ENCODE assay signal across 25 mouse cellular contexts in the genomic region with DNA sequence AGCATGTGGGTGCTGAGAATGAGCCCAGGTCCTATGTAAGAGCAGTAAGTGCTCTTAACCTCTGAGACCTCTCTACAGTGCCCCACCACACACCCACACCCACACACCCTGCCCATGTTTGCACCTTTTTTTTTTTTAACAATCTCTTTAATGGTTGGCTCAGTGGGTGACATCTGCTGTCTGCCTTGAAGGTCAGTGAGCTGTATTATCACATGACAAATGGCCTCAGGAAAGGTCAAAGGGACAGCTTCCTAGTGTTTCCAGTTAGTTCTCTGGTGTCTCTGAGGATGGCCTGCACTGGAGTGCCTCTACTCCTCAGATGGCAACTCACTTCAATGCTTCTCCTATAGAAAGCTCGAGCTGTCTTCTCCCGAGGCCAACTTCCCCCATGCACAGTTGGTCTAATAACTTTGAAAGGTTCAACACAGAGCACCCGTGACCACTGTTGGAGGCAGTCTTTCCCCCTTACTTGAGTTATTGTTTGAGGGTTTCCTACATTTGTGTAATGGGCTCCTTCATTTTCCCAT. TPM values are rescaled to one million over a fixed set of nuclear protein-coding genes. Genes with fewer than 3 reads are reported as not detected.
DNase-seq lines count a peak whose midpoint lies in the region; ATAC-seq and TF ChIP-seq lines count a peak whose summit lies in the region.
"Had no signal": no experiment of that assay in that cellular context is flagged by ENCODE, and none has a peak within 500 bp of the region (broad histone marks: within the 10 kb centered on the region; RNA-seq: fewer than 3 reads in every experiment).

No protein-coding gene starts in this region.

- H3K4me2 ChIP-seq in embryonic facial prominence, embryonic 13.5 days, result no peak overlapping the region
- H3K4me2 ChIP-seq in kidney, embryonic 16.5 days (replicated peaks; ENCODE audit: low read depth, low read length), result no peak overlapping the region
- H3K4me2 ChIP-seq: forebrain, embryonic 13.5 days; heart, embryonic 13.5 days; hindbrain, embryonic 12.5 days; hindbrain, embryonic 15.5 days had no signal

- H3K9ac ChIP-seq in embryonic facial prominence, embryonic 13.5 days, result no peak overlapping the region
- no peak overlapping the region for H3K9ac ChIP-seq in kidney, embryonic 16.5 days (replicated peaks; ENCODE audit: low read length)
- H3K9ac ChIP-seq: forebrain, embryonic 13.5 days; heart, embryonic 13.5 days; hindbrain, embryonic 12.5 days; hindbrain, embryonic 15.5 days had no signal

- no peak for TF ChIP-seq CTCF in layer of hippocampus, adult 2 months (conservative IDR thresholded peaks at IDR 0.05)

- H3K36me3 ChIP-seq in embryonic facial prominence, embryonic 13.5 days, result peaks cover 35% of the 10 kb centered on the region
- peaks cover 47% of the 10 kb centered on the region for H3K36me3 ChIP-seq in embryonic facial prominence, embryonic 10.5 days (replicated peaks)
- peaks cover 38% of the 10 kb centered on the region for H3K36me3 ChIP-seq in kidney, embryonic 16.5 days (ENCODE audit: insufficient read depth, low read length)
- H3K36me3 ChIP-seq: G1E had no signal

- H3K4me3 ChIP-seq in embryonic facial prominence, embryonic 13.5 days, result no peak overlapping the region
- no peak overlapping the region for H3K4me3 ChIP-seq in embryonic facial prominence, embryonic 10.5 days
- H3K4me3 ChIP-seq in kidney, embryonic 16.5 days (ENCODE audit: low read length), result no peak overlapping the region
- no peak overlapping the region for H3K4me3 ChIP-seq in layer of hippocampus, adult 2 months
- H3K4me3 ChIP-seq: forebrain, embryonic 10.5 days; forebrain, embryonic 13.5 days; heart, embryonic 13.5 days; hindbrain, embryonic 12.5 days; hindbrain, embryonic 15.5 days had no signal

- no peaks in the 10 kb centered on the region for H3K9me3 ChIP-seq in embryonic facial prominence, embryonic 13.5 days
- H3K9me3 ChIP-seq in embryonic facial prominence, embryonic 10.5 days, result no peaks in the 10 kb centered on the region
- H3K9me3 ChIP-seq in kidney, embryonic 16.5 days (ENCODE audit: low read length), result no peaks in the 10 kb centered on the region
- H3K9me3 ChIP-seq: forebrain, embryonic 10.5 days; forebrain, embryonic 13.5 days; G1E; heart, embryonic 13.5 days; hindbrain, embryonic 12.5 days; hindbrain, embryonic 15.5 days had no signal

- 0 out of 2 replicates have a peak, but pooled peaks cover 5% of the 10 kb centered on the region for H3K4me1 ChIP-seq in embryonic facial prominence, embryonic 13.5 days
- 0 out of 2 replicates have a peak, but pooled peaks cover 12% of the 10 kb centered on the region for H3K4me1 ChIP-seq in embryonic facial prominence, embryonic 10.5 days
- H3K4me1 ChIP-seq in kidney, embryonic 16.5 days (ENCODE audit: insufficient read depth, low read length), result no peaks in the 10 kb centered on the region
- H3K4me1 ChIP-seq: forebrain, embryonic 13.5 days; hindbrain, embryonic 12.5 days; hindbrain, embryonic 15.5 days had no signal

- H3K27me3 ChIP-seq in embryonic facial prominence, embryonic 13.5 days, result no peaks in the 10 kb centered on the region
- H3K27me3 ChIP-seq in embryonic facial prominence, embryonic 10.5 days (replicated peaks; ENCODE audit: low read depth, poor library complexity, severe bottlenecking), result no peaks in the 10 kb centered on the region
- H3K27me3 ChIP-seq in kidney, embryonic 16.5 days (ENCODE audit: insufficient read depth, low read length), result no peaks in the 10 kb centered on the region
- H3K27me3 ChIP-seq: forebrain, embryonic 13.5 days; heart, embryonic 13.5 days; hindbrain, embryonic 12.5 days; hindbrain, embryonic 15.5 days; Patski had no signal

- no peak for ATAC-seq in embryonic facial prominence, embryonic 13.5 days (ENCODE audit: insufficient number of reproducible peaks, insufficient read depth, low FRiP score, low TSS enrichment, low read depth)
- 0 out of 2 replicates have a peak, but pooled peaks have one; percentile 35 for ATAC-seq in kidney, embryonic 16.5 days (ENCODE audit: low FRiP score, low TSS enrichment)
- ATAC-seq: activated CD4-positive, CD25-positive, alpha-beta regulatory T cell, adult 4 months; forebrain, embryonic 13.5 days; forebrain, embryonic 16.5 days; intestine, postnatal 0 days; Patski had no signal

- WGBS in embryonic facial prominence, embryonic 13.5 days, result 63% methylated on average over 3 of the region's 3 CpGs
- 72% methylated on average over 3 of the region's 3 CpGs for WGBS in embryonic facial prominence, embryonic 10.5 days
- 57% methylated on average over 3 of the region's 3 CpGs for WGBS in kidney, embryonic 16.5 days

- 0 out of 2 replicates have a peak overlapping the region, but pooled peaks have one; percentile 16 for H3K27ac ChIP-seq in embryonic facial prominence, embryonic 13.5 days
- no peak overlapping the region for H3K27ac ChIP-seq in embryonic facial prominence, embryonic 10.5 days (replicated peaks)
- no peak overlapping the region for H3K27ac ChIP-seq in kidney, embryonic 16.5 days (ENCODE audit: low read length)
- no peak overlapping the region for H3K27ac ChIP-seq in layer of hippocampus, adult 2 months
- H3K27ac ChIP-seq: forebrain, embryonic 10.5 days; forebrain, embryonic 13.5 days; heart, embryonic 13.5 days; hindbrain, embryonic 12.5 days; hindbrain, embryonic 15.5 days had no signal

- no peak for DNase-seq in embryonic facial prominence, embryonic 10.5 days (ENCODE audit: low spot score)
- DNase-seq in kidney, postnatal 14 days, result no peak
- DNase-seq in R1 (ENCODE audit: low read depth, low spot score), result peak; percentile 67
- no peak for DNase-seq in layer of hippocampus, adult 2 months (ENCODE audit: low spot score in 2 of 2)
- DNase-seq in thymus, postnatal 14 days, result no peak
- DNase-seq: adrenal gland, postnatal 10 days; B cell, adult 2 months; cerebellum, adult 11 months; cerebellum, adult 2 months; cerebellum, adult 9-11 months; cerebellum, postnatal 25 days; gastrocnemius, postnatal 10 days; gastrocnemius, postnatal 36 days had no signal

RNA-seq across cellular contexts. Expression of a gene that starts 18.4 kb away (rescaled TPM):
- polyA plus RNA-seq in embryonic facial prominence, embryonic 13.5 days (2015; fragmentation: Nextera tagmentation; extraction: Ambion mirVana), result 92.2 and 100 TPM in 2 replicates
- 120 and 127 TPM in 2 replicates for polyA plus RNA-seq in embryonic facial prominence, embryonic 10.5 days (2016; fragmentation: Nextera tagmentation; extraction: Ambion mirVana)
- polyA plus RNA-seq in kidney, embryonic 16.5 days (2015; fragmentation: Nextera tagmentation; extraction: Ambion mirVana), result 142 TPM in 2 replicates
- 1 to 10 TPM; 4.6 to 5.7 TPM for total RNA-seq in layer of hippocampus, adult 2 months (2021)
- total RNA-seq: G1E had no signal
